Mouse (Mus musculus) left cerebral cortex, adult 2 months (tissue): ENCODE measurements at regions not wholly inside any gene's neighbourhood (a gene's known extent, or its start where the extent isn't known, plus 50 kb on each side); places are given as distances from the start of the nearest gene placed in this dataset.

ENCODE experiments used
- DNase-seq, 2 experiments: peaks; one replicate each; pipeline ENCODE4 v3.0.0; 2021 to 2022; ENCODE audit warnings: low spot score in 2 of 2, mixed read lengths in 1 of 2; ENCODE audit errors: extremely low spot score in 1 of 2
- H3K27ac ChIP-seq: fragments of 200-600 bp; 2 replicates; pipeline ENCODE4 v1.8.1; 2022
- H3K4me3 ChIP-seq: fragments of 200-600 bp; 2 replicates; pipeline ENCODE4 v1.8.1; 2022
- CTCF ChIP-seq: fragments of 200-600 bp; IDR thresholded peaks from 2 replicates; pipeline ENCODE4 v1.8.1; 2022; ENCODE audit warnings: antibody characterized with exemption, mild to moderate bottlenecking, moderate library complexity
- intact Hi-C: fragments of 180-260 bp; cut with DNase I; formaldehyde crosslinking; loops from one replicate; pipeline ENCODE4 v1.15.1; 2025

DNA sequence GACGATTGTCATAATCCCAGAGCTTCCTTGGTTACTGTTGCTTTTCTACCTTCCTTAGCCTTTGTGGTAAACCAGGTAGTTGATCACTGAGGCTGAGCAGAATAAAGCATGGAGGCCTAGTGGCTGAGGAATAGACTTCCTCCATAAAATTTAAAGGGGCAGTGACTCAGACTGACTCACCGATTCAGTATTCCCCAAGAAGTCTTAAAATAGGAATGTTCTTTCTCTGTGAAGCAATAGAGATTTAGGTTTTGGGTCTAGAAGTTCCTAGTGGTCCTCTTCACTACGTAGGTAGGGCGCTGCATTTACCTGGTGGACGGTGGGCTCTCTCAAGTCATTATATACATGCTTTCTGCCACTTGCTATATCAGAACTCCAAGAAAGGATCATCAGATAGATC, 416.1 kb upstream of the Slc30a5 start:
- intact Hi-C loops = no loop called here
- Histone ChIP-seq H3K27ac (no peak overlapping the region), H3K4me3 (no peak overlapping the region)
- TF ChIP-seq CTCF = no peak; the same call in 1 of the 2 replicates
- no peak for DNase-seq

DNA sequence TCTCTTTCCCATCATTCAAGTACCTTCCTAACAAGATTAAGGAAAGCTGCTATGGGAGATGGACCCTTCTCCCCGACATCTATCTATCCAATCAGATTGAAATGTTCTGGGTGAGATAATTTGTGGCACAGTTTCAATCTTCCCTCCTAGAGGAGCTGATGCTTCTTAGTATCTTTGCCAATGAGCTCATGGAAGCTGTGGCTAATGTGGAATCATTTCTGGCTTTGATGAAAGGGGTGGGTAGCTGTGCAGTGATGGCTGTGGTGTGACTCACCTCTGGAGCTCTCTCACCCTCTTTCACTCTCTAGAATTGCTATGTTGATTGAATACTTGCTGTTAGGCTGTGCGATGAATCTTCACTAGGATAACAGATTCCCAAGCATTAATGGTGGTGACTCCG, 411.1 kb upstream of the Slc30a5 start:
- intact Hi-C loops = no loop called here
- H3K4me3 ChIP-seq = no peak overlapping the region
- TF ChIP-seq CTCF = no peak
- H3K27ac ChIP-seq = no peak overlapping the region
- DNase-seq = no peak

DNA sequence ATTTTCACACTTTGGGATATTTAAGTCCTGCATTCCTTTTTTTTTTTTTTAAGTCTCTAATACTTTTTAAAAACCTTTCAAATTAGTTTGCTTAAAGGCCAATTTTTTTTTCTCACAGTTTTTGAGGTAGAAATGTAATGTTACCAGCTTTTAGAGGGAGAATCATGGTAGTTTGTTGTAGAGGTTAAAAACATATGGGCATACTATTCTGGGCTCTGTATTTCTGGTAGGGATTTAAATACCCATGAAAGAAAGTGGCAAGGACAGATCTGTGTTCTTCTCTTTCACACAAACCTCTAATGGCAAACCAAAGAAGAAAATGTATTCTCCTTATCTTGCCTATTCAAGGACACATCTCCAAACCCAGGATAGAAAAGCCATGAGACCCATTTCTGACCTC, 405.6 kb upstream of the Slc30a5 start:
- H3K27ac ChIP-seq = peak overlapping the region; percentile 87
- H3K4me3 ChIP-seq = no peak overlapping the region
- intact Hi-C loops = loop anchor here (2.0 to 5.0 kb wide), 5 partner anchors 248 to 456 kb away; no protein-coding TSS in a partner anchor
- no peak for DNase-seq
- no peak for TF ChIP-seq CTCF

DNA sequence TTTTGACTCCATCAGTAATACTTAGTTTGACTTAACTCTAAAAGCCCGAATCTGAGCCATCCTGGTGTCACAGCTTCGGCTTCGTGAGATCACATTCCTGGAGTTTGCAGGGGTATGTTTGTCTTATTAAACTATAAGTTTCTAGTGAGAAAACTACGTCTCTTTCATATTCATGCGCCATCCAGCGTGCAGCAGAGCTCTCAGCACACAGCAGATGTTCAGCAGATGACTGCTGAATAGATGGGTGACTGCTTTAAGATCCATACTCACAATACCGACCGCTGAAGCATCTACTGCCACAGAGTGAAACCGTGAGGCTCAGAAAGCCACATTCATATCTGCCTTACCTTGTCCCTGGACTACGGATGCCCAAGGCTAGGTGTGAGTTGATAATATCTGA, 403.8 kb upstream of the Slc30a5 start:
- H3K4me3 ChIP-seq = no peak overlapping the region
- DNase-seq = no peak
- TF ChIP-seq CTCF = no peak
- peak overlapping the region; percentile 87 for H3K27ac ChIP-seq
- intact Hi-C loops = loop anchor here (5.0 kb wide), 2 partner anchors 250 to 305 kb away; no protein-coding TSS in a partner anchor

DNA sequence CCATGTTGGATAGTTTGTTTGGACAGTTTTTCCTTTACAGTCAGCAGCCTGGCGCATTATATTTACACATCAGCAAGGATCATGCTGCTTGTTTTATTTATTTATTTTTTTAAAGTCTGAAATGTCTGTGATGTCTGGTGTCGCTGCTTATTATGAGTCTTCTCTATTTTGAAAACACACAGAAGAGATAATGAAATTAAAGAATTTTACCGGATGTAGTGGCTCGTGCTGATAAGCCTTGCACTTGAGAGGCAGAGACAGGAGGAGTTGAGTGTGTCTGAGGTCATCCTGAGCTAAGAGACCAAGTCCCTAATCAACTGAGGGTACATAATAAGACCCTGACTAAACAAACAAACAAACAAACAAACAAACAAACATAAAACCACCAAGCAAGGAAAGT, 402.6 kb upstream of the Slc30a5 start:
- no peak overlapping the region for H3K27ac ChIP-seq
- H3K4me3 ChIP-seq = no peak overlapping the region
- no peak for TF ChIP-seq CTCF
- intact Hi-C loops = loop anchor here (5.0 kb wide), 2 partner anchors 251 to 306 kb away; no protein-coding TSS in a partner anchor
- DNase-seq = no peak

DNA sequence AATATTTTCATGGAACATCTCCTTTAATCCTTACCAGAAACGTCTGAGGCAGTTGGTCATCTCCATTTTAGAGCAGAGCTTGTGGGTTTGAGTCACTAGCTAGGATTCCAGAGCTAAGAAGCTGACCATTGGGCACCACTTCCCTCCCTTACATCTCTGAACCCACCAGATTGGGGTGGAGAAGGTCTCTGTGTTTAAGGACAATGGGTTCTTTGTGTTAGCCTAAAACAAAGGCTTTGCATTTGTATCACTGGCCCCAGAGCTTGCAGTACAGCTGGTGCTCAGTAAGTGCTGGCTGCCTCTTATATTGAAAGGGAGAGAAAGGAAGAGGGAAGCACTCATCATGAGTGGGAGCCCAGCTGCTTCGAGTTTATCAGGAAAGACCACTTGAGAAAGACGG, 401.9 kb upstream of the Slc30a5 start:
- Histone ChIP-seq H3K4me3 (no peak overlapping the region), H3K27ac (peak overlapping the region; percentile 96)
- intact Hi-C loops = loop anchor here (5.0 kb wide), 2 partner anchors 252 to 307 kb away; no protein-coding TSS in a partner anchor
- DNase-seq = no peak
- TF ChIP-seq CTCF = no peak

DNA sequence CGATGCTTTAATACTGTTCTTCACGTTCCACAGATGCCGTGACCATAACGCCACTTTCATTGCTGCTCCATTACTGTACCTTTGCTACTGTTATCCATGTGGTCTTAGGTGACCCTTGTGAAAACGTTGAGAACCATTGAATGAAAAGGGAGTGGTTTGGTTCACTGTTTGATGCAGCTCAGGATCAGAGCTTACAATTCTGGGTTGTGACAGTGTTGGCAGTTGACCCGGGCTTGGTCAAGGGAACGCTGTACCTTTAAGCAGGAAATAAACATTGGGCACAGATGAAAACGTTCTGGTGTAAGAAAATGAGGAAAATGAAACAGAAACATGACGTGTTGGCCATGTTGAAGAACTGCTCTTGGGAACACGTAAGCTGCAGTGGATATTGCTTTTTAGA, 401.3 kb upstream of the Slc30a5 start:
- Histone ChIP-seq H3K4me3 (no peak overlapping the region), H3K27ac (peak overlapping the region; percentile 96)
- intact Hi-C loops = loop anchor here (5.0 kb wide), 1 partner anchor 218 kb away; no protein-coding TSS in a partner anchor
- no peak for TF ChIP-seq CTCF
- no peak for DNase-seq

DNA sequence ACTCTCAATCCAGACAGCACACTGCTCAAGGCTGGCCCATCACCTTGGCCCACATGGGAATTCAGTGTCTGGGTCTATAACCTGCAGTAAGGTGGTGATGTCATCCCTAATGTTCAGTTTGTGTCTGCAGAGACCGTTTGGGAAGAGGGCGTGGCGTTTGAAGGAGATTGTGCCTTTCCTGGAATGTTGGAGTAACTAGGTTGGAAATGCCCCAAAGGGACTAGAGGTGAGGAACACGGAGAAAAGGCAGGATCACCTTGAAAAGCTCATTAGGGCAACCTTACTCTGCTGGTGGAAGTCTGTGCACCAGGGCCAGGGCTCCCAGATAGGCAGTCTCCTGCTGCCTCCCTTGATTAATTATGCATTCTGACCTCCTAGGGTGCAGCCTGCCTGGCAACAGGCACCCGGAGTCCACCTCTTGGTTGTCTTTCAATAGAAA, 400.6 kb upstream of the Slc30a5 start:
- peak in 1 of 2 experiments; percentile 39 for DNase-seq
- intact Hi-C loops = loop anchor here (5.0 kb wide), 1 partner anchor 218 kb away; no protein-coding TSS in a partner anchor
- Histone ChIP-seq H3K4me3 (peak overlapping the region; percentile 16), H3K27ac (peak overlapping the region; percentile 96)
- no peak for TF ChIP-seq CTCF

DNA sequence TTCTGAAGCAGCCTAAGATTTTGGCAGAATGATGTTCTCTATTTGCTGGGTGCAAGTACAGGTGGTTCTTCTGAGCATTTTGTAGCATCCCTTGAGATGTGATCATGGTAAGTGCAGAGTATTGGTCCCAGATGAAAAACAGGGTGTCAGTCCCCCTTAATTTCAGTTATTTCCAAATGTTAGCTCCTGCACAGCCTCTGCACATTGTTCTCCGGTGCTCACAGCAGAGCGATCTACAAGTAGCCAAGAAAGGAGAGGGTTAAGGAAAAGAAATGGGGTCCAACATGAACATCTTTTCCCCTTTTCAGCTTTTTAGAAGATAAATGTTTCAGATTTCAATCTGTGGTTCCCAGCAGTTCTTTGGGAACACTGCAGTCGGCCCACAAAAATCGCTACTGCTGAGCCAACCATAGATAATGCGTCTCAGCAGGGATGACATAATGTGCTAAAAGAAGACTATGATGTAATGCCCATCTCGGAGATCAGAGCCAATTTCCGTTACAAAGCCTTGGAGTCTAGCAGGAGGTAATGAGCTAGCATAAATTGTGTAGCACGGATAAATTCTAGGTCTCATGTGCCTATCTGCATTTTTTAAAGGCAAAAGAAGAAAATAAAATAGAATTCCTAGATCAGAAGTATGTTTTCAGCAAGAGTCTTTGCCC, 400.1 kb upstream of the Slc30a5 start:
- no peak; the same call in 1 of the 2 replicates for TF ChIP-seq CTCF
- Histone ChIP-seq H3K4me3 (peak overlapping the region; percentile 16; the same call in 1 of the 2 replicates), H3K27ac (peak overlapping the region; percentile 96)
- intact Hi-C loops = loop anchor here (5.0 kb wide), 1 partner anchor 219 kb away; no protein-coding TSS in a partner anchor
- peak in 1 of 2 experiments; percentile 69 for DNase-seq

DNA sequence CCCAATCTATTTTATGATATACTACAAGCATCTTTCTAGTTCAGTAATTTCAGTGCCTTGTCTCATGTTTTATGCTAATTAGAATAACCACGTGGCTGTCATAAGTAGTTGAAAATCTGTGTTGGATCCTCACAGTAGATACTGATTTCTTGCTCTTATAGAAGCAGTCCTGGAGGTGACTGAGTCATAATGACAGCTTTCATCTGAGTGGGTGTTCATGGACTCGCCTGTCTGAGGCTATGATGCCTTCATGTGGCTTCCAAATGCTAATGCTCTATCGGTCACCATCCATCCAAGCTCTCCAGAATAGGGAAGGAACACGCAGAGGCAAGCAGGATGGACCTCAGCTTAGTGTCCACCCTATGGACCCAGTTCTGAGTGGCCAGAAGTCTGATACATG, 396.6 kb upstream of the Slc30a5 start:
- Histone ChIP-seq H3K4me3 (no peak overlapping the region), H3K27ac (0 out of 2 replicates have a peak overlapping the region, but pooled peaks have one; percentile 20)
- TF ChIP-seq CTCF = no peak
- intact Hi-C loops = loop anchor here (5.0 kb wide), 1 partner anchor 222 kb away; no protein-coding TSS in a partner anchor
- DNase-seq = no peak

DNA sequence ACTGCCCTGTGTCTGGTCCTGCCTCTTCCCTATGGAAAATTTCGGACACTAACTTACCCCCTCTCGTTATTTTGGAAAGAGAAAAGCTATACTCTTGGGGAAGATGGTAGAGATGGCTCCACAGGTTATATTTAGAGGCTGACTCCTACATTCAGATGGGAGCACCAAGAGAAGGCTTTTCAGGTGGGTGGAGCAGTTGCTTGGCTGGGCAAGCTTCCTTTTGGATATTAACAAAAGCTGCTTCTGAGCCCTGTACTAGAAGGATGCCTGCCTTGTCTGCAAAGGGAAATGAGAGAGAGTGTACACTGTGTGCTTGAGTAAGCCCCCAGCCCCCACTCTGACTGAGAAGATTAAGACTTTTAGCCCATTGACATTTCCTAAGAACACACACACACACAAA, 392.1 kb upstream of the Slc30a5 start:
- TF ChIP-seq CTCF = no peak
- Histone ChIP-seq H3K4me3 (no peak overlapping the region), H3K27ac (peak overlapping the region; percentile 34; the same call in 1 of the 2 replicates)
- no peak for DNase-seq
- intact Hi-C loops = no loop called here

DNA sequence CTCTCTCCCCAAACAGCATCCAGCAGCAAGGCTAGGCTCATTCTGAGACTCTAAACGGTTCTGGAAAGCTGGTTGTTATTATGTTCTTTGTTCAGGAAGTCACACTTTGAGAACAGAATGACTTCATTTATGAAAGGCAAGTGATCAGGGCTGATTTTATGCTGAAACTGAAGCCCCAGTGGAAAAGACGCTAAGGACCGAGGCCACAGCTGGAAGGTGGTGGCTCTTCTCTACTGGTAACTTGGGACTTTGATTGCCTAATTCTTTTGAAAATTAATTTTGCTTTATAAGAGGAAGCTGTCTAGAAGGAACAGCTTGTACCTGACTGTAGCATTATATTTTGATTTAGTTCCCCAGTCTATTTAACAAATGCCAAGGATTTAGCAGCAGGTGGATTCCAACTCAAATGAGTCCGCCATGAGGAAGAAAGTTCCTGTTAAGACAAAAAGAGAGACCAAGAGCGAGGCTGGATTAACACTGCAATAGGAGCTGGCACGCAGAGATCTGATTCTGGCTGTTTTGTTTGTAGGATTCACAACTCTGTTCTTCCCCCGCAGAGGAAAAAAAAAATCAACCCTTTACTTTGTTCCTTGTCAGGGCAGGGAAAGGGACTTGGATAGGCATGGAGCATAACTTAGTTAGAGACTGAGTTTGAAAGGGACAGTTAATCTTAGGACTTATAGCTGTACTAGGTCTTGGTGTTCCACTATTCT, 388.3 kb upstream of the Slc30a5 start:
- no peak for DNase-seq
- Histone ChIP-seq H3K4me3 (no peak overlapping the region), H3K27ac (peak overlapping the region; percentile 47)
- intact Hi-C loops = loop anchor here (5.0 kb wide), 1 partner anchor 194 kb away; no protein-coding TSS in a partner anchor
- TF ChIP-seq CTCF = no peak
